Mouse (Mus musculus): ENCODE results near the gene Nkd2.

Gene Nkd2

GRCm38 (mm10) chr13:73773519-73774205, 73.8 kb downstream of the Nkd2 start:
- POLR2A ChIA-PET, result interaction anchor here in 3 of 4 experiments (1.0 to 18.3 kb wide), 5 partner anchors 6 to 19 kb away, joined by 3 to 443 read pairs (median 320); no protein-coding TSS in a partner anchor
- CTCF ChIA-PET, result interaction anchor here in 1 of 4 experiments (0.6 kb wide), 1 partner anchor 46 kb away, joined by 3 read pairs; no protein-coding TSS in a partner anchor

- POLR2A ChIA-PET, result interaction anchor here in 2 of 4 experiments (1.1 to 18.3 kb wide), 4 partner anchors 6 to 10 kb away, joined by 7 to 443 read pairs (median 382); no protein-coding TSS in a partner anchor
- CTCF ChIA-PET, result no interaction called here
These were observed 74.8 kb downstream of the Nkd2 start for GRCm38 (mm10) chr13:73772655-73773054.

GRCm38 (mm10) chr13:73771131-73771530, 76.3 kb downstream of the Nkd2 start:
- ChIA-PET CTCF (no interaction called here), POLR2A (interaction anchor here in 3 of 4 experiments (0.6 to 18.3 kb wide), 10 partner anchors 5 to 579 kb away, joined by 3 to 443 read pairs (median 4); partner anchors contain the start of genes Brd9 (in 1 of the 3) and Trip13 (in 1 of the 3))

- CTCF ChIA-PET, result interaction anchor here in 1 of 4 experiments (0.8 to 1.1 kb wide), 2 partner anchors 9 to 22 kb away, joined by 3 read pairs; no protein-coding TSS in a partner anchor
- POLR2A ChIA-PET, result interaction anchor here in 3 of 4 experiments (0.8 to 18.3 kb wide), 10 partner anchors 8 to 52 kb away, joined by 3 to 443 read pairs (median 6); no protein-coding TSS in a partner anchor
These were observed 77.3 kb downstream of the Nkd2 start for GRCm38 (mm10) chr13:73769916-73770682.

All from embryonic stem cell, embryonic (primary cell).